Mouse (Mus musculus): ENCODE data around the gene Nav2. TPM values are rescaled to one million over a fixed set of nuclear protein-coding genes. Genes with fewer than 3 reads are reported as not detected.
A peak's percentile ranks its signal among the peaks of the same experiment; 100 is the strongest.

The Nav2 gene
- polyA plus RNA-seq, 1 experiment from 2014 or later = 4.1 TPM

DNA sequence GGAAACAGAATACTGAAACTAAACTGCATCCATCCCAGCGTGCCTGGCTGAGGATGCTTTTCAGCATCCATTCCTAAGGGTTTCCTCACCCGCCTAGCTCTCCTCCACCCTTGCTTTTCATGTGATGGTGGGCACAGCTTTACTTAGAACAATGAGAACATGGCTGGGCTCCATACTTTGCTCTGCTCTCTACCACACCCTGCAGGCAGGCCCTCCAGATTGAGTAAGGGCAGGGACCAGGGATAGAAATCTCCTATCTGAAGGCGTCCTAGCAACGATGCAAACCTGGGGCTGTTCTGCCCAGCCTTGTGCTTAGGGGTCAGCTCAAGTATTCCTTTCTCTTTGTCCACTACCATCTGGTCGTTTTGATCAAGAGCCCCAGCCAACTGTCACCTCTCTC, 183.4 kb downstream of the Nav2 start:
- WGBS (ENCODE audit: insufficient replicate concordance) = 48% methylated on average over 5 of the region's 5 CpGs
- ATAC-seq (ENCODE audit: low read depth) = no peak
- H3K36me3 ChIP-seq (ENCODE audit: control insufficient read depth, insufficient read depth) = no peaks in the 10 kb centered on the region

GRCm38 (mm10) chr7:49093596-49093995, 185.1 kb downstream of the Nav2 start:
- Histone ChIP-seq H3K9ac (ENCODE audit: low read depth, low read length) (no peak overlapping the region), H3K4me2 (ENCODE audit: low read depth, low read length) (no peak overlapping the region), H3K4me3 (ENCODE audit: low read depth, low read length) (no peak overlapping the region), H3K9me3 (replicated peaks; ENCODE audit: control insufficient read depth, low read length) (no peaks in the 10 kb centered on the region), H3K27me3 (ENCODE audit: control insufficient read depth, insufficient read depth, low read depth, low read length) (peaks cover 5% of the 10 kb centered on the region), H3K4me1 (ENCODE audit: control insufficient read depth, low read depth, low read length) (no peaks in the 10 kb centered on the region; the same call in 1 of the 2 replicates), H3K36me3 (ENCODE audit: control insufficient read depth, insufficient read depth) (no peaks in the 10 kb centered on the region), H3K27ac (ENCODE audit: low read length) (no peak overlapping the region)
- 53% methylated on average over 6 of the region's 6 CpGs for WGBS (ENCODE audit: insufficient replicate concordance)
- ATAC-seq (ENCODE audit: low read depth) = no peak

More for the DNA sequence above, 183.4 kb downstream of the Nav2 start:
- Histone ChIP-seq H3K9me3 (replicated peaks; ENCODE audit: control insufficient read depth, low read length) (no peaks in the 10 kb centered on the region), H3K27ac (ENCODE audit: low read length) (no peak overlapping the region), H3K27me3 (ENCODE audit: control insufficient read depth, insufficient read depth, low read depth, low read length) (peaks cover 5% of the 10 kb centered on the region), H3K9ac (ENCODE audit: low read depth, low read length) (no peak overlapping the region), H3K4me1 (ENCODE audit: control insufficient read depth, low read depth, low read length) (no peaks in the 10 kb centered on the region; the same call in 1 of the 2 replicates), H3K4me2 (ENCODE audit: low read depth, low read length) (no peak overlapping the region), H3K4me3 (ENCODE audit: low read depth, low read length) (no peak overlapping the region)

DNA sequence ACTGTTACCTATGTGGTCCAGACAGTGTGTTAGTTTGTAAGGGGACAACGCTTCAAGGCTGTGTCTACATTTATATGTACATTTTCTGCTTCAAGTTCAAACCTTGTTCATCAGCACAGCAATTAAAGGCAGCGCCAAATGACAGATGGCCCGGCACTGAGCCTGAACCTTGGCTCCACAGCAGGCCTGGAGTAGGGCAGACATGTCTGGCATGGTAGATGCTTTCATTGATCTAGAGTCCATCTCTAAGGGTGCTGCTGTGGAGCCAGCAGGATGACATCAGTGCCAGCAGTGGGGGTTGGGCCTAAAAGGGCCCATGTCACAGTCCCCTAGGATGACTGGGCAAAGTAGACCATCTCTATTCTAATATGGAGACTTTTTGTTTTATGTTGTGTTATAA, 186.0 kb downstream of the Nav2 start:
- no peak overlapping the region for H3K9ac ChIP-seq (ENCODE audit: low read depth, low read length)
- peaks cover 4% of the 10 kb centered on the region; the same call in 1 of the 2 replicates for H3K4me1 ChIP-seq (ENCODE audit: control insufficient read depth, low read depth, low read length)
- no peaks in the 10 kb centered on the region for H3K36me3 ChIP-seq (ENCODE audit: control insufficient read depth, insufficient read depth)
- no peak for ATAC-seq (ENCODE audit: low read depth)
- no peaks in the 10 kb centered on the region for H3K9me3 ChIP-seq (replicated peaks; ENCODE audit: control insufficient read depth, low read length)
- H3K4me3 ChIP-seq (ENCODE audit: low read depth, low read length) = no peak overlapping the region
- no peak overlapping the region for H3K4me2 ChIP-seq (ENCODE audit: low read depth, low read length)
- H3K27ac ChIP-seq (ENCODE audit: low read length) = no peak overlapping the region
- peaks cover 3% of the 10 kb centered on the region for H3K27me3 ChIP-seq (ENCODE audit: control insufficient read depth, insufficient read depth, low read depth, low read length)
- 81% methylated on average over 3 of the region's 3 CpGs for WGBS (ENCODE audit: insufficient replicate concordance)

GRCm38 (mm10) chr7:49101291-49101690, 192.8 kb downstream of the Nav2 start:
- ATAC-seq (ENCODE audit: low read depth) = no peak
- Histone ChIP-seq H3K4me1 (ENCODE audit: control insufficient read depth, low read depth, low read length) (peaks cover 40% of the 10 kb centered on the region), H3K4me2 (ENCODE audit: low read depth, low read length) (no peak overlapping the region), H3K27ac (ENCODE audit: low read length) (no peak overlapping the region; the same call in 1 of the 2 replicates), H3K36me3 (ENCODE audit: control insufficient read depth, insufficient read depth) (no peaks in the 10 kb centered on the region), H3K4me3 (ENCODE audit: low read depth, low read length) (no peak overlapping the region), H3K9me3 (replicated peaks; ENCODE audit: control insufficient read depth, low read length) (no peaks in the 10 kb centered on the region), H3K9ac (ENCODE audit: low read depth, low read length) (no peak overlapping the region), H3K27me3 (ENCODE audit: control insufficient read depth, insufficient read depth, low read depth, low read length) (no peaks in the 10 kb centered on the region)
- WGBS (ENCODE audit: insufficient replicate concordance) = 47% methylated on average over 1 of the region's 1 CpGs

DNA sequence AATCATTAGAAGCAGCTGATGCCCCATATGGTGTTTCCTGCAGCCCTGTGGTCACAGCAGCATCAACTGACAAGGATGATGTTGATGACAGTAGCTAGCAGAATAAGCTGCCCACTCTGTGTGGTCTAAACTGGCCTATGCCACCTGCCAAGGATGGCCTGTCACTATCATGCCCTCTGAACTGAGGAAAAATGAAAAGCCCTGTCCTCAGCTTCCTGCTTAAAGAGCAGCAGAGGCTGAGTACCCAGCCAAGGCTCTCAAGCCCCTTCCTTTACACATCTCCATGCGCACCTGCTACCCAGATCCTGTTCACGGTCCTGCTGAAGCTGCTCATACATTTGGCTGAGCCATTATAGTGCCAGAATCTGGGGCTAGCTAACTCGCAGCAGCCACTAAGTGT, 193.7 kb downstream of the Nav2 start:
- H3K4me3 ChIP-seq (ENCODE audit: low read depth, low read length) = no peak overlapping the region
- H3K27me3 ChIP-seq (ENCODE audit: control insufficient read depth, insufficient read depth, low read depth, low read length) = no peaks in the 10 kb centered on the region
- H3K27ac ChIP-seq (ENCODE audit: low read length) = no peak overlapping the region
- H3K4me2 ChIP-seq (ENCODE audit: low read depth, low read length) = no peak overlapping the region
- 80% methylated on average over 3 of the region's 3 CpGs for WGBS (ENCODE audit: insufficient replicate concordance)
- H3K4me1 ChIP-seq (ENCODE audit: control insufficient read depth, low read depth, low read length) = peaks cover 44% of the 10 kb centered on the region
- H3K36me3 ChIP-seq (ENCODE audit: control insufficient read depth, insufficient read depth) = no peaks in the 10 kb centered on the region
- no peak overlapping the region for H3K9ac ChIP-seq (ENCODE audit: low read depth, low read length)
- ATAC-seq (ENCODE audit: low read depth) = no peak
- H3K9me3 ChIP-seq (replicated peaks; ENCODE audit: control insufficient read depth, low read length) = no peaks in the 10 kb centered on the region

DNA sequence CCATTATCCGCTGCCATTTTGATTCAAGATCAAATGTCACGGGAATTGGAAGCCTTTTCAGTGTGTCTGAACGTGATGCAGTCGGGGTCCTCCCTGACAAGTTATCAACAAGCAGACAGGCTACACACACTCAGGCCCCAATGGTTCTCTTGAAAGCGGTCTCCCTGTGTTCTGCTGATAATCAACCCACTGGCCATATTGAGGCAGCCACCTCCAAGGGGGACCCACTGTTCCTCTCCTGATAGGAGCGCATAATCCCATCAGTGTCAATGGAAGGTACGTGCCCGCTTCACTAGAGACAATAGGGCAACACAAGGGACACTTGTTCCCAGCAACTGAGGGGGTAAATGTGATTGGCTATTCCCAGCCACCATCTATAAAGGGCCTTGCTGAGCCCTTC, 195.9 kb downstream of the Nav2 start:
- WGBS (ENCODE audit: insufficient replicate concordance) = 34% methylated on average over 8 of the region's 8 CpGs
- Histone ChIP-seq H3K36me3 (ENCODE audit: control insufficient read depth, insufficient read depth) (no peaks in the 10 kb centered on the region), H3K9me3 (replicated peaks; ENCODE audit: control insufficient read depth, low read length) (no peaks in the 10 kb centered on the region), H3K4me3 (ENCODE audit: low read depth, low read length) (no peak overlapping the region), H3K4me1 (ENCODE audit: control insufficient read depth, low read depth, low read length) (peaks cover 40% of the 10 kb centered on the region), H3K27me3 (ENCODE audit: control insufficient read depth, insufficient read depth, low read depth, low read length) (no peaks in the 10 kb centered on the region), H3K27ac (ENCODE audit: low read length) (peak overlapping the region; percentile 73), H3K9ac (ENCODE audit: low read depth, low read length) (no peak overlapping the region), H3K4me2 (ENCODE audit: low read depth, low read length) (peak overlapping the region; percentile 31)
- peak; percentile 97 for ATAC-seq (ENCODE audit: low read depth)

DNA sequence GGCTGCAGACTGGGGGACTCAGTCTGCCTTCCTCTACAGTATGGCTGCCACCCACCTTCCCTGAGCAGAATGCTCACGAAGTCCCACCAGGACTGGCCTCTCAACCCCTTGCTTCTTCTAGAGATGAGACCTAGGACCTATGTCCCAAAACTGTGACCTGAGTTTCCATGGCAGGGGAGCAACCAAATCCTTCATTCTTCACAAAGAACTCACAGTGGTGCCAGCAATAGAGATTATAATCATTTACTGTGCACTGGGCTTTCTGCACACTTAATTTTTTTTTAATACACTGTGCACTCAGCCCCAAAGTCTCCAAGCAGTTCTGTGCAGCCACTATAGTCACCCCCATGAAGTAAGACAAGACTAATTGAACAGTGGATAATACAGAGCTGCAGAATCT, 196.3 kb downstream of the Nav2 start:
- WGBS (ENCODE audit: insufficient replicate concordance) = 73% methylated on average over 1 of the region's 1 CpGs

GRCm38 (mm10) chr7:49105501-49105900, 197.0 kb downstream of the Nav2 start:
- WGBS (ENCODE audit: insufficient replicate concordance) = 72% methylated on average over 2 of the region's 2 CpGs
- Histone ChIP-seq H3K4me1 (ENCODE audit: control insufficient read depth, low read depth, low read length) (peaks cover 37% of the 10 kb centered on the region), H3K27ac (ENCODE audit: low read length) (peak overlapping the region; percentile 18; the same call in 1 of the 2 replicates), H3K4me3 (ENCODE audit: low read depth, low read length) (no peak overlapping the region), H3K36me3 (ENCODE audit: control insufficient read depth, insufficient read depth) (no peaks in the 10 kb centered on the region), H3K4me2 (ENCODE audit: low read depth, low read length) (no peak overlapping the region), H3K9me3 (replicated peaks; ENCODE audit: control insufficient read depth, low read length) (no peaks in the 10 kb centered on the region), H3K27me3 (ENCODE audit: control insufficient read depth, insufficient read depth, low read depth, low read length) (no peaks in the 10 kb centered on the region), H3K9ac (ENCODE audit: low read depth, low read length) (peak overlapping the region; percentile 25; the same call in 1 of the 2 replicates)
- ATAC-seq (ENCODE audit: low read depth) = no peak

More for the DNA sequence above, 196.3 kb downstream of the Nav2 start:
- no peaks in the 10 kb centered on the region for H3K27me3 ChIP-seq (ENCODE audit: control insufficient read depth, insufficient read depth, low read depth, low read length)
- 0 out of 2 replicates have a peak overlapping the region, but pooled peaks have one; percentile 3 for H3K9ac ChIP-seq (ENCODE audit: low read depth, low read length)
- peak overlapping the region; percentile 31 for H3K4me2 ChIP-seq (ENCODE audit: low read depth, low read length)
- H3K4me1 ChIP-seq (ENCODE audit: control insufficient read depth, low read depth, low read length) = peaks cover 39% of the 10 kb centered on the region
- H3K9me3 ChIP-seq (replicated peaks; ENCODE audit: control insufficient read depth, low read length) = no peaks in the 10 kb centered on the region
- ATAC-seq (ENCODE audit: low read depth) = no peak
- peak overlapping the region; percentile 73 for H3K27ac ChIP-seq (ENCODE audit: low read length)
- H3K4me3 ChIP-seq (ENCODE audit: low read depth, low read length) = no peak overlapping the region
- no peaks in the 10 kb centered on the region for H3K36me3 ChIP-seq (ENCODE audit: control insufficient read depth, insufficient read depth)

- H3K4me1 ChIP-seq (ENCODE audit: control insufficient read depth, low read depth, low read length) = peaks cover 28% of the 10 kb centered on the region
- H3K4me2 ChIP-seq (ENCODE audit: low read depth, low read length) = no peak overlapping the region
- H3K9ac ChIP-seq (ENCODE audit: low read depth, low read length) = no peak overlapping the region
- no peak overlapping the region for H3K27ac ChIP-seq (ENCODE audit: low read length)
- WGBS (ENCODE audit: insufficient replicate concordance) = 68% methylated on average over 5 of the region's 5 CpGs
- no peak for ATAC-seq (ENCODE audit: low read depth)
- no peak overlapping the region for H3K4me3 ChIP-seq (ENCODE audit: low read depth, low read length)
- H3K36me3 ChIP-seq (ENCODE audit: control insufficient read depth, insufficient read depth) = no peaks in the 10 kb centered on the region
- H3K9me3 ChIP-seq (replicated peaks; ENCODE audit: control insufficient read depth, low read length) = no peaks in the 10 kb centered on the region
- H3K27me3 ChIP-seq (ENCODE audit: control insufficient read depth, insufficient read depth, low read depth, low read length) = no peaks in the 10 kb centered on the region
Observed at GRCm38 (mm10) chr7:49108076-49108475, 199.6 kb downstream of the Nav2 start.

Measured in liver, embryonic 16.5 days (tissue).